Mouse (Mus musculus): ENCODE measurements at regions not wholly inside any gene's neighbourhood (a gene's known extent, or its start where the extent isn't known, plus 50 kb on each side); places are given as distances from the start of the nearest gene placed in this dataset.
"Not testable (repeated sequence)": the region's sequence is repeated elsewhere in the genome, so short reads cannot be mapped to it uniquely, and the experiment has no call there.

DNA sequence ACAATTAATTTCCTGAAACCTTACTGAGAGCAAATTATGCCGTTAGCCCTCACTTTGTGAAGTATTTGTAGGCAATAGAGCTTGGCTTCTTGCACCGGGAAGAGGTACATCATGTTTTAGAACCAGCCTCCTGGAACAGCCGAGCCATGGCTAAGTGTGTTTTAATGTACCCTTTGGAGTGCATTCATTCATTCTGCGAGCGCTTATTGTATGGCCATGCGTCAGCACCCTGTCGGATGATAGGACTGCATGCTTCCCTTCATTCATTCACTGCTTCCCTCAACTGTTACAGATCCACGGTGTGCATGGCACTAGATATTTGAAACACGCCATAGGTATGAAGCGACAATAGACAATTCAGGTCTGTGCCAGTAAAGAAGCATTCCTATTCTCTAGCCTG lies 409.4 kb upstream of the Ercc4 start:
- no peak for DNase-seq (ENCODE audit: low spot score)

DNA sequence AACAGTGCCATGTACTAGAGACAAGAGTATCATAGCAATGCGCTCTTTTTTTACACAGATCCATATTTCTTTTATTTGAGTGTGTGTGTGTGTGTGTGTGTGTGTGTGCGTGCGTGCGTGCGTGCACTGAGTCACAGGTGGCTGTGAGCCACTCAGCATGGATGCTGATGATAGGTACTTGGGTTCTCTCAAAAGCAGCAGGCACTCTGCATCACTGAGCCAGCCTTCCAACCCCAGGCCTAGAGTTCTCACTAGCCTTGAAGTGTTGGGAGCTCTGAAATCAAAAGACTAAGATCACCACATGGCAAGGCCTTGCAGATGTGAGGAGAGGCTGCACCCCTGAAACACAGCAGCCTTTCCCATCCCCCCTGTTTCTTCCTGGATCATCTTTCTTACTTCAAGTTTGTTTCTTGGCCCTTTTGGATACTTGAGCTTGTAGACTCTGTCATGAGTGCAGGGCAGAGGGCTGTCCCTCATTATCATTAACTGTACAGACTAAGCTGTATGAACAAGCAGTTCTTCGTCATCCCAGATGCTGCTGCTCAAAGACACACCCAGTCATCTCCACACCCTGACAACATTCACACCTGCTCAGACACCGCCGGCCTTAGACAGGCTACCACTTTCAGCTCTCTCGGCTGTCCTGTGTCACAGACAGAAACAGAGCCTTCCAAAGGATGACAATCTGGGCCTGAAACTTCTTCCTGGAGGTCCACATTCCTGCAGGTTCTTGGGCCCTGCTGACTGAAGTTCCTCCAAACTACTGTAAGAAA lies 405.5 kb upstream of the Ercc4 start:
- no peak for DNase-seq (ENCODE audit: low spot score)

DNA sequence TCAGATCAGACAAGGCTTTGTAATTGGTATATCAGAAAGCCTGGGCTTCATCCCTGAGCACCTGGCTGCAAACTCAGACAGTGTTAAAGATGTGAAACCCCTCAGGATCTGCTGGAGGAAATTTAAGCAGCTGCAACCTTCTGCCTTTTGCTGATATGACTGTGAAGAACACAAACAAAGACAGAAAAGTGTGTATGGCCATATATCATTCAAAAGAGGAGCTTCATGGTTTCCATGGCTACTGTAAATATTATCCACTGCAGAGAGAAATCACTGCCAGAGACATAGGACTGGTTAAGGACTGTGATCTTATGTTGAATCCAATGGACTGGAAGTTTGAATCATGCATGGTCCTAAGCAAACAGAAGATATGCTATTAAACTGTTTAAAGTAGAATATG lies 402.6 kb upstream of the Ercc4 start:
- DNase-seq (ENCODE audit: low spot score) = no peak

DNA sequence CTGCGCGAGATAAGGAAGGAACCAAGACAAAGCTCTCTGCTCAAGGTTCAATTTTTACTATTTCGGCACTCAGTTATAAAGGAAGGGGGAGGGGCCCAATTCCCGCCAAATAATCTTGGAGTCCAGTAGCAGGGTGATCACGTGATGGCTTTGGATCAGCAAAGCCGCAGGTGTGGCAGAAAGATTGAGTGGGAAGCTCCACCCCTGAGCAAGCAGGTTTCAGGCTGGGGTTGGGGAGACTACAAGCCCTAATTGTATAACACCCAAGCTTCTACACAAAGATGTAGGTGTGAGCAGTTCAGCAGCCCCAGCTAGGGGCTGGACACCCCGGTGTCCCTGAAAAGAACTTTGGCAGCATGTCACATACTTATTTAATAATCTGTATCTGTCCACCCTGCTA lies 388.1 kb upstream of the Ercc4 start:
- DNase-seq (ENCODE audit: low spot score) = not testable (repeated sequence)

DNA sequence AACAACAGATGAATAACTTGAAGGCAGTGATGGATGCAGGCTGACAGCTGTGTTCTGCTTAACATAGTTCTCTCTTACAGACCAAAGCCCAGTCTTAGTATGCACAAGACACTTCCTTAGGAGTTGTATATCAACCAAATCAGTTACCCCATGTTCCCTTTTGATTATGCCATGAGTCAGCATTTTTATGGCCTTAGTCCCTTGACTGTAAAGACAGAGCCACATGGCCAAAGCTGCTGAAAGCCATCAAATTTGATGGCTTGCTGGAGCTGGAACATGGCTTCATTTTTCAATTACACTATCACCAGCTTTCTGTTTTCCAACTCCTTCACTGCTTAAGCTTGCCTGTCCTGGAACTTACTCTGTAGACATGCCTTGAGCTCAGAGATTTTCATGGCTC lies 383.4 kb upstream of the Ercc4 start:
- DNase-seq (ENCODE audit: low spot score) = no peak

DNA sequence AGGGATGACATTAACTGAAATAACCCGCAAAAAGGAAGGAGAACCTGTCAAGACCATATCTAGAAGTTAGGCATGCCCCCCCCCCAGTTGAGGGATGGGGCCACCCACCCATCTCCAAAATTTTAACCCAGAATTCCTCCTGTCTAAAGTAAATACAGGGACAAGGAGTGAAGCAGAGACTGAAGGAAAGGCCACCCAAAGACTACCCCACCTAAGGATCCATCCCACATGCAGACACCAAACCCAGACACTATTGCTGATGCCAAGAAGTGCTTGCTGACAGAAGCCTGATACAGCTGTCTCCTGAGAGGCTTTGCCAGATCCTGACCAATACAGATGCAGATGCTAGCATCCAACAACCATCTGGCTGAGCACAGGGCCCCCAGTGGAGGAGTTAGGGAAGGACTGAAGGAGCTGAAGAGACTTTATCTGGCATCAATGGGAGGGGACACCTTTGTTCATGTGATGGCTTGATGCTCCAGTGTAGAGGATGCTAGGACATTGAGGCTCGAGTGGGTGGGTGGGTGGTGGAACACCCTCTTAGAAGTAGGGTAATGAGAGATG lies 379.2 kb upstream of the Ercc4 start:
- DNase-seq (ENCODE audit: low spot score) = not testable (repeated sequence)

DNA sequence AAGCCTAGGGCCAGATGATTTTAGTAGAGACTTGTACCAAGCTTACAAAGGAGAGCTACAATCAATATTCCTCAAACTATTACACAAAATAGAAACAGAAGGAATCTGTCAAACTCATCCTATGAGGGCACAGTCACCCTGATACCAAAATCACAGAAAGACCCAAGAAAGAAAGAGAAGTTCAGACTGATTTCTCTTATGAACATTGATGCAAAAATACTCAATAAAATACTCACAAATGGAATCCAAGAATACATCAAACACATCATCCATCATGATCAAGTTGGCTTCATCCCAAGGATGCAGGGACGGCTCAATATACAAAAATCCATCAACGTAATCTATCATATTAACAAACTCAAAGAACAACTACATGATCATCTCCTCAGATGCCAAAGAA lies 377.9 kb upstream of the Ercc4 start:
- DNase-seq (ENCODE audit: low spot score) = no peak

DNA sequence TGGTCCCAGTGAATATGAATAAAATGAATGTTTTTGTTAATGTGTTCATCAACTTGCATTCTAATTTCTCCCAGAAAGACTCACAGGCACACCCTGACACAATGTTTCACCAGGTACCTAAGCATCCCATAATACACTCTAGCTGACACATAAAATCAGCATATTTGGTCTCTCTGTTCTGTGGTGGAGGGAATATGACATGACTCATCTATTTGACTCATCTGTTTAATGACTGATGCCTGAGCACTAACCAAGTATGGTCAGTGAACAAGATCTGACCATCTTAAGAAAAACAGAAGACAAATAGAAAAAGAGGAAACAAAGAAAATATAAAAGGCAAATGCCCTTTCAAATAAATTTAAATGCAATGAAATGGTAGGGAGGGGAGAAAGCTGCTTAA lies 367.0 kb upstream of the Ercc4 start:
- no peak for DNase-seq (ENCODE audit: low spot score)

DNA sequence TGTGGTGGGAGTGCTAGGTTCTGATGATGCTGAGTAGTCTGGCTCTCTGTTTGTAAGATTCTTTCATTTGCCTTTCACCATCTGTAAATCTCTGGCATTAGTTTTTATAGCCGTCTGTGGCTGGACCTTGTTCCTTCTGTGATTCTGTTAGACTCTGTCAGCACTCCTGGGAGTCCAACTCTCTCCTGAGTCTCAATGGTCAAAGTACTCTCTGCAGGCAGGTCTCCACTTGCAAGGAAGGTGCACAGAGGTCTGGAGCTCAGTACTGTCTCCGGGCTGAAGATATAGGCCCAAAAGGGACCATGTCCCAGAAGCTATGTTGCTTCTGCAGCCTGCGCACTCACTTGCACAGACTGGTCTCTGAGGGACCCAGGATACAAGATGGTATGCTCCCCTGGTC lies 356.3 kb upstream of the Ercc4 start:
- DNase-seq (ENCODE audit: low spot score) = no peak

DNA sequence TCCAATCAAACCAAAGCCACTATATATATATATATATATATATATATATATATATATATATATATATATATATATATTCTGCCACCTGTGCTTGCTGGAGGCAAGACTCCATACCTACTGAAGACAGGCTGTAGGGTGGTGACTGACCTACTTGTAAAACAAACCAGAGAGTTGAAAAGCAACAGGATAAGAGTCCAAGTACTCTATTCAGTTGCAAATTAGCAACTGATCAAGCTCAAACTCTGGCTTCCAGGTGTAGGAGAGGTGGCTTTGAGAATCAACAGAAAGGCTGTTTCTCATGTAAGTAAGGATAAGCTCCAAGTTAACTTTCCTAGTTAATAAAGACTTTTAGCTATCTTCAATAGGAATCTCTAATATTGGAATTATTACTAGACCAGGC lies 355.1 kb upstream of the Ercc4 start:
- no peak for DNase-seq (ENCODE audit: low spot score)

DNA sequence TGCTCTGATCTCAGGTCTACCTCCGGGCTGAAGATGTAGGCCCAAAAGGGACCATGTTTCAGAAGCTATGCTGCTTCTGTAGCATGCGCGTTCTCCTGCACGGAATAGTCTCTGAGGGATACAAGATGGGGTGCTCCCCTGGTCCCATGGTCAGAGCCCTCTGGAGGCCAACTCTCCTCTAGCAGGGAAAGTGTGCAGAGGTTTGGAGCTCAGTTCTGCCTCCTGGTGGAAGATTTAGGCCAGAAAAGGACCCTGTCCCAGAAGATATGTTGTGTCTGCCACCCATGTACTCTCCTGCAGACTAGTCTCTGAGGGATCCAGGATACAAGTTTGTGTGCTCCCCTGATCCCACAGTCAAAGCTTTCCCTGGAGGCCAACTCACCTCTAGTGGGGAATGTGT lies 350.9 kb upstream of the Ercc4 start:
- no peak for DNase-seq (ENCODE audit: low spot score)

DNA sequence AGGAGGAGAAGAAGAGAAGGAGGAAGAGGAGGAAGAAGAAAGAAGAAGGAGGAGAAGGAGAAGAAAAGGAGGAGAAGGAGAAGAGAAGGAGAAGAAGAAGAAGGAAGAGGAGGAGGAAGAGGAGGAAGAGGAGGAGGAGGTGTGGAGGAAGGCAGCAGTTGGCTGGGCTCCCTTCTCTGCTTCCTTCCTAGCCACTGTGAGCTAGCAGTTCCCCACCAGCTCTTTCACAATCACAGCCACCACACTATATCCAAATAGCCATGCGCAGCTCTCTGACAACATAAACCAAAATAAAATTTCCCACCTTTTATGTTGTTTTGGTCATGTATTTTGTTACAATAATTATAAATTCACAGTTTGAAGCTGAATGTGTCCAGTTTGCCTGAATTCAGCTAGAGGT lies 345.3 kb upstream of the Ercc4 start:
- DNase-seq (ENCODE audit: low spot score) = no peak

DNA sequence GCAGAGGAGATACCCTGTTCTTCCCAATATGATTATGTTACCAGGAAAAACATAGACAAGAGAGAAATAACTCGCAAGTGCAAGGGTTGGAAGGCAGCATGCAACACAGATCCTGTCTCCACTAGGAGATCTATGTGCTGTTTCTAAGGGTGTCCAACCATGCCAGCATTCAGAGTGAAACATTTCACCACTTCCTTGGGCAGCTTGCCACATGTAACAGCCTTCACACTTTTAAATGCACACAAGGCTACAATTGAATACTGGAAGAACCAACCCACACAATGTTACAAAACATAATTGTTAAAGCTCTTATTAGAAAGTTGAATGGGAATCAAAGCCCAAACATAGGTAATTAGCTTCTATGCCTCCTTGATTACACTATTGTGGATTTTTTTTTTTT lies 344.9 kb upstream of the Ercc4 start:
- peak; percentile 27 for DNase-seq (ENCODE audit: low spot score)

DNA sequence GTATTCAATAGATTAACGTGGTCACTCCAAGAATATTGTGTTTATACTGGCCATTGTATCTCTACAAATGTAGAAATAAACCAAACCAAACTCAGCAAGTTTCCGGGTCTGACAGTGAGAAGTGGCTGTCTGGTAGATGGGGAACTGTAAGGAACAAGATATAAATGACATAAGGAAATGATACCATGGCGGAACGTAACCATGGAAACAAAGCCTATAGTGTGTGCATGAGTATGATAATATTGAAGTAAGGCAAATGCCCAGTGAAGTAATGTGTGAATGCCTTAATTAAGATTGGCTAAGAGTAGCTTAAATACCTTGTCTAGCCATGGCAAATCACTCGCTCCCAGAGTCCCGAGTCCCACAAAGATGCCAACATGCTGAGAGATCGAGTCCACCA lies 342.6 kb upstream of the Ercc4 start:
- no peak for DNase-seq (ENCODE audit: low spot score)

DNA sequence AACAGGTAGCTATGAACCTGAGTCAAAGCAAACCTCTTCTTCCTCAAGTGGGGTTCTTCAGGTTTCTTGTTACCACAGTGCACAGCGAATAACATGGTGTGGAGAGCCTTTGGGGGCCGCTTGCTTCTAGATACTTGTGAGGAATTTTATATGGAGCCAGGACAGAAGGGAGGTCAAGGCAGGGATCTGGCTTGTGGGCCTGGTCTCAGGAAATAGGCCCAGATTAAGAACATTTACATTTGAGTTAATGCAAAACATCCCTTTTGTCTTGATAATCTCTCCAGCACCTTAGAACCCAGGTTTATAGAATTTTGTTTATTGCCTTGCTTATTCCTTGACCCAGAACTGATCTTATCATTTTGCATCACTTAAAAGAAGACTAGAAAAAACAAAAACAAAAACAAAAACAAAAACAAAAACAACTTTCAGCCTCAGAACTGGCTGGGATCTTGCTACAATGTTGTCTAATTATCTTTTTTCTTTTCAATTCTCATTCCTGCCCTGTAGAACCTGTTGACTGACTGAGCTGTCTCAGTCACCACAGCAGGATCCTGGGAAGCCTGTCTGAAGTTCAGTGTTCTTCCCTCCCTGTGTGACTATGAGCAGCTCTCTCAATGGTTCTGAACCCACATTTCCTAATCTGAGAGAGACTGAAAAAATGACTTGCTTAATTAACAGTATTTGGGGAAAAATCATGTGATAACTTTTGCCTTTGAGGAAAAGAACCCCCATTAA lies 341.2 kb upstream of the Ercc4 start:
- no peak for DNase-seq (ENCODE audit: low spot score)

DNA sequence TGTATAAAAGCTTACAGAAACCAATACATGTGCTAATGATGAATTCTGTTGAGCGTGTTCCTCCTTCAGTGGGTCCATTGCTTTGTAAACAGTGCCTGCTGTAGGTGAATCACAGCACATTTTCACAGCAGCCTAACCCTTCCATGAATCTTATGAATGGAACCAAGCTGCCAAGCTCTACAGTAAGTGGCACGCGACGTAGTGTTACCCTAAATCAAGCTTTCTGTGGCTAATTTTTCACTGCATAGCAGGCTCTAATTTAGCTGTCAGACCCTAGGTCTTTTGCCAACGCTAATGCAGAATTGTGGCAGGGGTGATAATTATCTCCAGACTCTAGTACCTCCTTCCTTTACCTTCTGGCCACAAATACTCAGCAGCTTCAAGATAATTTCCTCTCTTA lies 339.0 kb upstream of the Ercc4 start:
- DNase-seq (ENCODE audit: low spot score) = no peak

DNA sequence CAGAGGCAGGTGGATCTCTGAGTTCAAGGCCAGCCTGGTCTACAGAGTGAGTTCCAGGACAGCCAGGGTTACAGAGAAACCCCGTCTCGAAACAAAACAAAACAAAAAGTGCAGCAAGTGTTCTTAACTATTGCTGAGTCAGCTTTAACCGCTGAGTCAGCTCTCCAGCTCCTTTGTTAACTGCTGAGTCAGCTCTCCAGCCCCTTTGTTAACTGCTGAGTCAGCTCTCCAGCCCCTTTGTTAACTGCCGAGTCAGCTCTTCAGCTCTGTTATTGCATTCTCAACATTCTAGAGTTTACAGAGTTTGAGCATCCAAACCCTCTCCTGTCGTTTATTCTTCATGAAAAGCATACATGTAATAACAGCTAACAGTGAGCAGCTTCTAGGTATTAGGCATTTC lies 336.9 kb upstream of the Ercc4 start:
- no peak for DNase-seq (ENCODE audit: low spot score)

DNA sequence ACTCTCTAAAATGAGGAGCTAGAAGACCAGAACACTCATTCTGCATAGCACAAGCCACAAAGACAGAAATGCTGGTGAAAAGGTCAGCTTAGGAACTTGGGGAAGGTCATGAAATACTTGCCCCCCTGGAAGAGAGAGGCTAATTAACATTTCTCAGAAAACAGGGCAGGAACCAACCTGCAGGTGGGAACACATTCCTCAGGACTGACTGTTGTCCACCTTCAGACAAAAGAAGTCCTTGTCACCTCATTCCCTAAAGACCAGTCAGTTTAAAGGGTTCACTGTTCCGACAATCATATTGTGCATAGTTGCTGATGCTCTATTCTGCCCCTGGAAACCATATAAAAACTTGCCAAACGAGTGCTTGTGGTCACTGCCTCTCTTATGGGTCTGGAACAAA lies 333.6 kb upstream of the Ercc4 start:
- no peak for DNase-seq (ENCODE audit: low spot score)

DNA sequence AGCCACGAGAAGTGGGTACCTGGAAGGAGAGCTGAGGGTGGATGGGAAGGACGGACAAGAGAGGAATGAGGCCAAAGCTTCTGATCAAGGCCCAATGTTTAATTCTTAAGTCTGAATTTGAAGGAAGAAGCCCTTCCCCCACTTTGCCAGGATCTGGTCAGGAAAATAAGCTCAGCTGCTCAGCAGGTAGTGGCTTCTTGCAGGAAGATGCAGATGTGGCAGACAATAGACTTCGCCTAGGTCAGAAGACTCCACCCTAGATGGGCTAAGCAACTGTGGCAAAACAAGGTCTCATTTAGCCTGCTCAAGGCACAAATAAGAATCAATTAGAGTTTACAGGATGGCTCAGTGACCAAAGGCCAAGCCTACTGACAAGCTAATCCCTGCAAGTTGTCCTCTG lies 330.4 kb upstream of the Ercc4 start:
- DNase-seq (ENCODE audit: low spot score) = no peak

DNA sequence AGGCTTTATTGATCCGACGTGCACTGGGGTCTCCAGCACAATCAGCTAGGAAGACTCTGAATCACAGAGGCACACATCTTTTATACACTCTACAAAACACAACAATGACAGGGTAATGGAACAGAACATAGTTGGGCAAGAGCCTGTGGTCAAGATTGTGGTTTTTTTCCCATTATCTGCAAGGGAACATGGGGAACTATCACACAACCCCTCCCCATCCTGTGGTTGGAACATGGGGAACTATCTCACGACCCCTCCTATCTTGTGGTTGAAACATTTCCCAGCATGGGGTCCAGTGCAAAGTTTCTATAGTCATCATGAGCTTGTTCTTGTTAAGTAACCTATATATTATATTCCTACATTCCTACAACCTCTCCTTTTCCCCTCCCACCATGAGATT lies 328.8 kb upstream of the Ercc4 start:
- DNase-seq (ENCODE audit: low spot score) = no peak

DNA sequence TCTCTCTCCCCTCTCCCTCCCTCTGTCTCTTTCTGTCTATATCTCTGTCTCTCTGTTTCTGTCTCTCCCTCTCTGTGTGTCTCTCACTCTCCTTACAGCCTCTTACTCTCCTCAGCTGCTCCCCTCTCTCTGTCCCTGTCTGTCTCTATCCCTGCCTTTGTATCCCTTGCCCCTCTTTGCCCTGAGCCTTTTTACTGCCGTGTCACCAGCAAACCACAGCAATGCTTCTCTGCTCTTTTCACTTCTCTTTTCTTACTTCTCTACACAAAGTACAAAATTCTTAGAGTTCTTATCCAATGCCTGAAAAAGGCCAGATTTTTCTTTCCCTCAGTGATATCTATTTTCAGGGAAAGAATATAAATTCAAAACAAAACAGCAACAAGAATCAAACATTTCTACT lies 323.7 kb upstream of the Ercc4 start:
- DNase-seq (ENCODE audit: low spot score) = no peak

DNA sequence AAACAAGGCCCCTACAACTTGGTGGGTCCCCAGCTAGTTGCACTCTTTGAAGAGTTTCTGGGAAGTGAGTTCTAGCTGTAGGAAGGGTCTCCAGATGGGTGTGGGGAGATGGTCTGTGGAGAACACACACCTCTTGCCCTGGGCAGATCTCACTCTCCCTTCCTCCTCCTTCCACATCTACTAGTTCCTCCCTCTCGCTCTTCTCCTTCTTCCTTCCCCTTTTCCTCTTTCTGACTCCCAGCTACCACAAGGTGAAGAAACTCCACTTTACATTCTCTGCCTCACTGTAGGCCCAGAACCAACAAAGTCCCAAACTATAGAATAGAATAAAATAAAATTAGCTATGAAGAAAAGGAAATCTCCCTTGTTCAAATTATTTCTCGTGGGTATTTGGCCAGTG lies 311.0 kb upstream of the Ercc4 start:
- no peak for DNase-seq (ENCODE audit: low spot score)

DNA sequence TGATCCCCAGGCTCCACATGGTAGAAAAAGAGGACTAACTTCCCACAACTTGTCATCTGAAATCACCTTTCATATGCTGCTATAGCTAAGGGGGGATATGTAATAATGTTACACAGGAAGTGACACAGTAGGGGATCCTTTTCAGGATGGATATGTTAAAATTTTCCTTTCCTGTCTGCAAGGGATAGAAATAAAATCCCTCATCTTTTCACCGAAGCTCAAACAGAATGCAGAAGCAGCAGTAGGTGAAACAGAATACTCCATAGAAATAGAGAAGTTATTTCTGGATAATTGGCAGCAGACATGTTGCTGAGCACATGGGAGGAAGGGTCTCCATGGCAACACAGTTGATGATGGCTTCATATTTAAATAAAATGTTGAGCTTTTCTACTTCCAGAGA lies 309.3 kb upstream of the Ercc4 start:
- peak; percentile 42 for DNase-seq (ENCODE audit: low spot score)

DNA sequence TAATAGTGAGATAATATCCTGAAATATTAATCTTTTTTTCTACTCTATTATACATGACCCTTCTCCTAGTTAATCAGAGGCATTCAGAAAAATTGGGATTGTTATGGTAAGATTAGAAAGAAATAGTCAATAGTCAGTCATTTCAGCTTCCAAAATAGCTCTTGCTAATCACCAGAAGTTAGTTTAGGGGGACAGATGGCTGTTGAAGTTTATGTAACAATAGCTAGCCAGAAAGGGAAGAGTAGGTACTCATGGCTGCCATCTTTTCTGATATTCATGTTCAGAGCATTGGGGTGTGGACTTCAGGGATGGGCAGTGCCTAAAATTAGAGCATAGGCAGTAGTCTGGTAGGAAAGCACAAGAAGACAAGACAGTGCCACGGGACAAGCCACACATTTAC lies 306.8 kb upstream of the Ercc4 start:
- DNase-seq (ENCODE audit: low spot score) = peak; percentile 14
